Mouse (Mus musculus): ENCODE results near the gene Gnmt.

DNA sequence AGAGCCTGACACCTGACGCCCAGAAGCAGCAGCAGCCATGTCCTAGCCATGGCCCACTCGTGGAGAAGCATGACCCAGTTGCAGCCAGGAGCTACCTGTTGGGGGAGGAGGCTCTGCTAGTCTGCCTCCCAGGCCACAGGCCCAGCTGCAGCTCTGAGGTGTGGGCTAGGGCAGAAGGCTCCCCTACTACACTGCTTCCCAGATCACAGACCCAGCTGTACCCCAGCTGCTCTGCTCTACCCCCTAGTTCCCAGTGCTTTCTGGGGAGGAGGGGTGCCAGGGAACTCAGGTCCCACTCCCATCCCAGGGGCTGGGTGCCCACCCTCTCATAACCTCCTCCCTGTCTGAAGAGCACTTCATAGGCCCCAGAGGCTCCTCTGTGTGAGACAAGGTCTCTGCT is 34.6 kb upstream of the Gnmt start, which contains the start of gene Ptcra:
- TF ChIP-seq CTCF (IDR thresholded peaks at IDR 0.05; ENCODE audit: extremely low read depth, insufficient read depth, insufficient read length, insufficient replicate concordance) (no peak), POLR2A (IDR thresholded peaks at IDR 0.05; ENCODE audit: low read depth, low read length) (no peak)
